Mouse (Mus musculus) thymus, adult 2 months (tissue): ENCODE results near the gene Il10ra. TPM values are rescaled to one million over a fixed set of nuclear protein-coding genes. Genes with fewer than 3 reads are reported as not detected.
A peak's percentile ranks its signal among the peaks of the same experiment; 100 is the strongest.

Experiments
- DNase-seq: peaks from one replicate; pipeline ENCODE4 v3.0.0; 2021
- H3K27ac ChIP-seq: fragments of 200-500 bp; 2 replicates; pipeline ENCODE4 v1.5.1; 2012; ENCODE audit warnings: low read length, control low read depth; ENCODE audit not compliant: control insufficient read depth, insufficient read depth
- H3K27me3 ChIP-seq: fragments of 200-500 bp; 2 replicates; pipeline ENCODE4 v1.6.1; 2012; ENCODE audit warnings: mild to moderate bottlenecking, low read length, moderate library complexity, mixed read lengths; ENCODE audit not compliant: control insufficient read depth, insufficient read depth
- H3K36me3 ChIP-seq: fragments of 200-500 bp; 2 replicates; pipeline ENCODE4 v1.6.1; 2012; ENCODE audit warnings: mild to moderate bottlenecking, low read length, moderate library complexity; ENCODE audit not compliant: control insufficient read depth, insufficient read depth
- H3K4me1 ChIP-seq: fragments of 200-500 bp; replicated peaks from 2 replicates; pipeline ENCODE4 v1.6.1; 2012; ENCODE audit warnings: low read length; ENCODE audit not compliant: control insufficient read depth, insufficient read depth
- H3K4me3 ChIP-seq: fragments of 200-500 bp; 2 replicates; pipeline ENCODE4 v1.5.1; 2012; ENCODE audit warnings: mild to moderate bottlenecking, low read length, control low read depth, moderate library complexity; ENCODE audit not compliant: control insufficient read depth, insufficient read depth
- CTCF ChIP-seq: fragments of 200-500 bp; IDR thresholded peaks from 2 replicates; pipeline ENCODE4 v1.5.1; 2012; ENCODE audit warnings: mild to moderate bottlenecking, control low read depth, low read length, moderate library complexity, borderline replicate concordance; ENCODE audit not compliant: control insufficient read depth, poor library complexity, insufficient read depth; ENCODE audit errors: extremely low read depth
- POLR2A ChIP-seq: fragments of 200-500 bp; IDR thresholded peaks from 2 replicates; pipeline ENCODE4 v1.6.1; 2012; ENCODE audit warnings: mild to moderate bottlenecking, low read length, control low read depth, moderate library complexity; ENCODE audit not compliant: control insufficient read depth, poor library complexity, insufficient read depth; ENCODE audit errors: extremely low read depth
- WGBS: fragments of 180-500 bp; shearing (Covaris S2); methylation state at CpG from one replicate; pipeline ENCODE4 v1.1.7; 2018; 5-methylcytosine and 5-hydroxymethylcytosine counted together
- polyA plus RNA-seq: library from polyadenylated mRNA; depleted of rRNA; stranded (reverse); fragments of >200 nt; gene quantifications from 2 replicates; pipeline ENCODE4 v1.2.3, GENCODE M21; 2012; rRNA removed

Il10ra gene
- polyA plus RNA-seq, 1 experiment = 36.8 TPM

DNA sequence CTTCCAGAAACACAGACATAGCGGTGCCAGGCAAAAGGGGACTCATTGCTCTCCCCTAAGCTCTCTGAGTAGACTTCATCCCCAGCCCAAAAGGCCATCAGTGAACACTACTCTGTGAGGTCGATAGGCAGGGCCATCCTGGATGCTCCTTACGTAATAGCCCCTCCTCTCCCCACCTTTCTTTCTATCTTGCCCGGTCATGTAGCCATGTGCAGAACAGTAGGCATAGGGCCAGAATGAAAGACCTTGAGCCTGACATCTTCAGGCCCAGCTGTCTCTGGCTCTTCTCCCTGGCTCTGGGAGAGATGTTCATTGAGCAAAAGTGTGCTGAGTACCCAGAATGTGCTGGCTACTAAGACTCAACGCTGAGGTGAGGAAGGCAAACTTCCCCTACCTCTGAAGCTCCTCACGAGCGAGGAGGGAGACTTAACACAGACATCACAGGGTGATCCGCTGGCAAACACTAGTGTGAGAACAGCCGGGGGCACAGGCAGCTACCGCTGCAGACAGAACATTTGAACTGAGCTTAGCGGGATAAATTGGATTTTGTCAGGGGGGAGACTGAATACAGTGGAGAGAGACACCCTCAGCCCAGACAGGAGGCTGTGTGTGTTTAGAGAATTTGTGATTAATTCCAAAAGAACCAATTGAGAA lies 53.3 kb downstream of the Il10ra start:
- H3K36me3 ChIP-seq = no peaks in the 10 kb centered on the region
- WGBS = 79% methylated on average over 11 of the region's 11 CpGs
- peaks cover 47% of the 10 kb centered on the region for H3K4me1 ChIP-seq
- H3K27ac ChIP-seq = peak overlapping the region; percentile 18; the same call in 1 of the 2 replicates
- DNase-seq = no peak
- no peak overlapping the region for H3K4me3 ChIP-seq
- TF ChIP-seq POLR2A = no peak
- TF ChIP-seq CTCF = no peak
- H3K27me3 ChIP-seq = no peaks in the 10 kb centered on the region

DNA sequence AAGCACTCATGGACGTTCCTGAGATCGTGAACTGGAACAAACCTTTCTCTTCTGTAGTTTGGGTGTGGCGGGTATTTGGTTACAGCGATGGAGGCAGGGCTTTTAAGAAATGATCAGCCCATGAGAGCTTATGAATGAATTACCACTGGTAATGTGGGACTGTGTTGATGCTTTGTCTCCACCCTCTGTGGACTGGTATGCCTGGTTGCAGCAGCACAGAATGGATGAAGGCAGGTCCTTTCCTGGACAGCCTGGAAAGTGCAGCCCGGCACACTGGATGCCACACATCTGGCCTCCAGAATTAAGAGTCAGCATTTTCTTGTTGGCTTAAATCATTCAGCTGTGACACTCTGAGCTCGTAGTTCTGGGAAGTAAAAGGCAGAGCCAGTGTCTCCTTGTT lies 56.9 kb downstream of the Il10ra start:
- DNase-seq = no peak
- TF ChIP-seq CTCF = no peak
- TF ChIP-seq POLR2A = no peak
- H3K4me1 ChIP-seq = peaks cover 61% of the 10 kb centered on the region
- WGBS = 87% methylated on average over 6 of the region's 6 CpGs
- H3K36me3 ChIP-seq = no peaks in the 10 kb centered on the region
- H3K27ac ChIP-seq = no peak overlapping the region
- no peak overlapping the region for H3K4me3 ChIP-seq
- no peaks in the 10 kb centered on the region for H3K27me3 ChIP-seq

DNA sequence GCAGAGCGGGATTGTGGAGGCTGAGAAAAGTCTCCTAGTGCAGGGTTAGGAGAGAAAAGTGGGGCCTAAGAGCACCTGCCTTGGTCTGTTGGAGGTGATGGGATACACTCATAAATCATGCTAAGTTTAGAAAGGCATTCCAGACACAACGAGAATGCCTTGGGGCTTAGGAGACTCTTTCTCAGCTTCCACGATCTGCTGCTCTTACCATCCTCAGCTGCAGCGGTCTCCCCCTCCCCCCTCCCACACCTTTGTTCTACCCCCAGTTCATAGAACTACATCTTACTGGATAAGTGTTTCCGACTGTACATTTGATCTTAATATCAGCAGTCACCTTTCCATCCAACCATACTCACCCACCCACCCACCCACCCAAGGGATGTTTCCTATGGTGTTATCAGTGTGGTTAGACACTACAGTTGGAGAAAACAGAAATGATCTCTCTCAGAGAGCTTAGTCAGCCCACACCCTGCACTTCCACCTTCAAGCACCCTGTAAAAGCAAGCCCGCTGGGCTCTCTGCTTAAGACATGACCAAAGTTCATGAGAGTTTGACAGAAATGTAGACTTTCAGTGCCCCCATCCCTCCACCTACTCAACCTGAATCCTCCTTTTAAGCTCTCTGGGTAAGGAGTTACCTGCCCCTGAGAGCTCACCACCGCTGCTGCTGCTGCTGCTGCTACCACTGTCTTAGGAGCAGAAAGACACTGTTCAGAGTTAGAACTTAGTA lies 61.8 kb downstream of the Il10ra start:
- no peaks in the 10 kb centered on the region for H3K27me3 ChIP-seq
- WGBS = 27% methylated on average over 7 of the region's 7 CpGs
- H3K36me3 ChIP-seq = no peaks in the 10 kb centered on the region
- TF ChIP-seq POLR2A = no peak
- no peak for TF ChIP-seq CTCF
- peak overlapping the region; percentile 39 for H3K27ac ChIP-seq
- no peak for DNase-seq
- peaks cover 83% of the 10 kb centered on the region for H3K4me1 ChIP-seq
- H3K4me3 ChIP-seq = no peak overlapping the region

DNA sequence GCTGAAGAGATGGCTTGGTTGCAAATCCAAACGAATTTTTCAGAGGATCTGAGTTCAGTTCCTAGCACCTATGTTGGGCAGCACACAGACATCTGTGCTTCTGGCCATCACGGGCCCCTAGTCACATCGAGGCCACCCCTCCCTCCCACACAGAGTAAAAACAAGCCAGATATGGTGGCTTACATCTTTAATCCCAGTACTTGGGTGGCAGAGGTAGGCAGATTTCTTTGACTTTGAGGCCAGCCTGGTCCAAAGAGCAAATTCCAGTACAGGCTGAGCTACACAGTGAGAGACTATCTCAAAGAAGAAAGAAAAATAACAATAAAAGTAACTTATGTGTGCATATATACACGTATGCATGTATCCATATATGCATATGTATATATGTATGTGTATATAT lies 62.8 kb downstream of the Il10ra start:
- no peaks in the 10 kb centered on the region for H3K27me3 ChIP-seq
- TF ChIP-seq CTCF (no peak), POLR2A (no peak)
- no peak overlapping the region for H3K4me3 ChIP-seq
- WGBS = 72% methylated on average over 4 of the region's 4 CpGs
- H3K36me3 ChIP-seq = no peaks in the 10 kb centered on the region
- no peak overlapping the region for H3K27ac ChIP-seq
- peaks cover 77% of the 10 kb centered on the region for H3K4me1 ChIP-seq
- DNase-seq = no peak

DNA sequence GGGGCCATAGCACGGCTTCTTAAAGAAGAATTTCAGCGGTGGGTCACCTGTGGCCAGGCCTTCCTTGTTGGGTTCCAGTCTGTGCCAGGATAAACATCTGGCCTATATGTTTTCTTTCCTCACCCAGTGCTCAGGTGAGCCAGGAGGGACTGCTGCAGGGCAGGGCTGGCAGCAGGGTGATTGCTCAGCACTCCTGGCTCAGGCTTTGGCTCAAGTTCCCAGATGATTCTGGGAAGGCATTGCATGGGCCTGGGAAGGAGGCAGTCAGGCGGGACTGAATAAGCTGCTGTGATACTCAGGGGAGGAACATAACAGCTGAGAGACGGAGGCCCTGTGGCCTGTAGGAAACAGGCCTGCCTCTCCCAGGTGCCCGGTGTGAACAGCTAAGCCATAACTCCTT lies 63.8 kb downstream of the Il10ra start:
- peaks cover 68% of the 10 kb centered on the region for H3K4me1 ChIP-seq
- H3K27me3 ChIP-seq = no peaks in the 10 kb centered on the region
- H3K27ac ChIP-seq = 0 out of 2 replicates have a peak overlapping the region, but pooled peaks have one; percentile 14
- 60% methylated on average over 5 of the region's 5 CpGs for WGBS
- no peaks in the 10 kb centered on the region for H3K36me3 ChIP-seq
- TF ChIP-seq CTCF = no peak
- TF ChIP-seq POLR2A = no peak
- H3K4me3 ChIP-seq = no peak overlapping the region
- no peak for DNase-seq

Other genes starting within 250 kb of the Il10ra start
- 10.1 and 11.6 TPM in 2 replicates for gene Mpzl2, start 229.3 kb downstream of the Il10ra start, polyA plus RNA-seq
- gene Mpzl3, start 214.0 kb downstream of the Il10ra start, polyA plus RNA-seq = 5.3 and 7.3 TPM in 2 replicates
- 2.5 and 3.5 TPM in 2 replicates for gene Jaml, start 190.0 kb downstream of the Il10ra start, polyA plus RNA-seq
- 5.2 and 9.8 TPM in 2 replicates for gene Scn2b, start 151.4 kb downstream of the Il10ra start, polyA plus RNA-seq
- gene Scn4b, start 130.8 kb downstream of the Il10ra start, polyA plus RNA-seq = 20.5 and 26.2 TPM in 2 replicates
- 1.7 and 4.5 TPM in 2 replicates for gene BC049352, start 87.1 kb downstream of the Il10ra start, polyA plus RNA-seq
- 7.4 and 16.1 TPM in 2 replicates for gene Tmprss4, start 65.1 kb downstream of the Il10ra start, polyA plus RNA-seq
- gene Tmprss13, start 50.0 kb upstream of the Il10ra start, polyA plus RNA-seq = 0.62 and 1.2 TPM in 2 replicates
- 5.4 and 8.9 TPM in 2 replicates for gene Fxyd6, start 101.0 kb upstream of the Il10ra start, polyA plus RNA-seq
- gene Fxyd2, start 130.5 kb upstream of the Il10ra start, polyA plus RNA-seq = 220 and 236 TPM in 2 replicates
- 11.3 and 12.4 TPM in 2 replicates for gene Dscaml1, start 157.5 kb upstream of the Il10ra start, polyA plus RNA-seq